Mouse (Mus musculus) stomach, embryonic 15.5 days (tissue): ENCODE data around the gene Grin3b. TPM values are rescaled to one million over a fixed set of nuclear protein-coding genes. Genes with fewer than 3 reads are reported as not detected.

Source experiments
- ATAC-seq: fragments of 200-750 bp; cut with Nextera tagmentation; 2 replicates; pipeline ENCODE4 v1.8.0; 2017; ENCODE audit warnings: low read depth, moderate number of reproducible peaks, moderate TSS enrichment; ENCODE audit not compliant: insufficient read depth, low FRiP score
- H3K27ac ChIP-seq: fragments of 300-500 bp; sonication (generic); 2 replicates; pipeline ENCODE4 v1.5.1; 2015; ENCODE audit warnings: mild to moderate bottlenecking, inconsistent platforms
- H3K27me3 ChIP-seq: fragments of 300-500 bp; sonication (generic); replicated peaks from 2 replicates; pipeline ENCODE4 v1.6.1; 2015; ENCODE audit warnings: inconsistent platforms
- H3K36me3 ChIP-seq: fragments of 300-500 bp; sonication (generic); 2 replicates; pipeline ENCODE4 v1.6.1; 2015; ENCODE audit warnings: inconsistent platforms
- H3K4me1 ChIP-seq: fragments of 300-500 bp; sonication (generic); 2 replicates; pipeline ENCODE4 v1.6.1; 2015; ENCODE audit warnings: inconsistent platforms
- H3K4me2 ChIP-seq: fragments of 300-500 bp; sonication (generic); 2 replicates; pipeline ENCODE4 v1.6.1; 2015; ENCODE audit warnings: mild to moderate bottlenecking, inconsistent platforms
- H3K4me3 ChIP-seq: fragments of 300-500 bp; sonication (generic); replicated peaks from 2 replicates; pipeline ENCODE4 v1.5.1; 2015; ENCODE audit warnings: inconsistent platforms
- H3K9ac ChIP-seq: fragments of 300-500 bp; sonication (generic); 2 replicates; pipeline ENCODE4 v1.6.1; 2015; ENCODE audit warnings: inconsistent platforms
- H3K9me3 ChIP-seq: fragments of 300-500 bp; sonication (generic); 2 replicates; pipeline ENCODE4 v1.6.1; 2016; ENCODE audit warnings: inconsistent platforms
- WGBS: fragments of 180-500 bp; shearing (Covaris S2); methylation state at CpG from one replicate; pipeline ENCODE4 v1.1.7; 2015; 5-methylcytosine and 5-hydroxymethylcytosine counted together
- polyA plus RNA-seq: library from polyadenylated mRNA; unstranded; fragments of >200 nt; fragmentation: Nextera tagmentation; extraction: Ambion mirVana; gene quantifications from 2 replicates; pipeline ENCODE4 v1.2.1, GENCODE M21; 2015

The Grin3b gene
- polyA plus RNA-seq, 1 experiment from 2014 or later: 0.27 TPM

- H3K9me3 ChIP-seq: no peaks in the 10 kb centered on the region; the same call in 1 of the 2 replicates
- peaks cover 21% of the 10 kb centered on the region; the same call in 1 of the 2 replicates for H3K27me3 ChIP-seq
- no peak for ATAC-seq
- 54% methylated on average over 14 of the region's 14 CpGs for WGBS
- H3K4me3 ChIP-seq: no peak overlapping the region
- no peak overlapping the region for H3K9ac ChIP-seq
- H3K4me1 ChIP-seq: peaks cover 16% of the 10 kb centered on the region
- H3K4me2 ChIP-seq: no peak overlapping the region
- peaks cover 34% of the 10 kb centered on the region for H3K36me3 ChIP-seq
- H3K27ac ChIP-seq: no peak overlapping the region
These were observed 2.3 kb downstream of the Grin3b start for GRCm38 (mm10) chr10:79972831-79973230.

- Histone ChIP-seq H3K4me1 (peaks cover 10% of the 10 kb centered on the region), H3K4me2 (no peak overlapping the region), H3K27me3 (peaks cover 21% of the 10 kb centered on the region; the same call in 1 of the 2 replicates), H3K9ac (no peak overlapping the region), H3K36me3 (peaks cover 40% of the 10 kb centered on the region), H3K9me3 (no peaks in the 10 kb centered on the region; the same call in 1 of the 2 replicates), H3K4me3 (no peak overlapping the region), H3K27ac (no peak overlapping the region)
- WGBS: 89% methylated on average over 21 of the region's 21 CpGs
- ATAC-seq: no peak
These were observed 3.6 kb downstream of the Grin3b start for GRCm38 (mm10) chr10:79974087-79974486.

GRCm38 (mm10) chr10:79974668-79975067 lies 4.2 kb downstream of the Grin3b start:
- H3K36me3 ChIP-seq: peaks cover 44% of the 10 kb centered on the region

GRCm38 (mm10) chr10:79976071-79976721 lies 5.7 kb downstream of the Grin3b start:
- Histone ChIP-seq H3K27ac (no peak overlapping the region), H3K4me1 (peaks cover 2% of the 10 kb centered on the region; the same call in 1 of the 2 replicates), H3K9me3 (no peaks in the 10 kb centered on the region; the same call in 1 of the 2 replicates), H3K4me3 (no peak overlapping the region), H3K36me3 (peaks cover 44% of the 10 kb centered on the region), H3K9ac (no peak overlapping the region), H3K27me3 (peaks cover 11% of the 10 kb centered on the region; the same call in 1 of the 2 replicates), H3K4me2 (no peak overlapping the region)
- no peak for ATAC-seq
- WGBS: 85% methylated on average over 28 of the region's 28 CpGs

More at GRCm38 (mm10) chr10:79974668-79975067, 4.2 kb downstream of the Grin3b start:
- H3K4me3 ChIP-seq: no peak overlapping the region
- H3K4me2 ChIP-seq: no peak overlapping the region
- peaks cover 10% of the 10 kb centered on the region for H3K4me1 ChIP-seq
- H3K27ac ChIP-seq: no peak overlapping the region
- H3K9me3 ChIP-seq: no peaks in the 10 kb centered on the region; the same call in 1 of the 2 replicates
- H3K27me3 ChIP-seq: peaks cover 21% of the 10 kb centered on the region; the same call in 1 of the 2 replicates
- ATAC-seq: no peak
- H3K9ac ChIP-seq: no peak overlapping the region
- 87% methylated on average over 8 of the region's 8 CpGs for WGBS

GRCm38 (mm10) chr10:79976722-79977107 lies 6.2 kb downstream of the Grin3b start:
- Histone ChIP-seq H3K27me3 (peaks cover 7% of the 10 kb centered on the region; the same call in 1 of the 2 replicates), H3K9ac (no peak overlapping the region), H3K36me3 (peaks cover 48% of the 10 kb centered on the region), H3K4me2 (no peak overlapping the region), H3K4me1 (no peaks in the 10 kb centered on the region), H3K27ac (no peak overlapping the region), H3K9me3 (no peaks in the 10 kb centered on the region; the same call in 1 of the 2 replicates), H3K4me3 (no peak overlapping the region)
- 75% methylated on average over 34 of the region's 36 CpGs for WGBS
- no peak for ATAC-seq

GRCm38 (mm10) chr10:79977324-79977723 lies 6.8 kb downstream of the Grin3b start:
- no peaks in the 10 kb centered on the region; the same call in 1 of the 2 replicates for H3K9me3 ChIP-seq
- H3K27ac ChIP-seq: no peak overlapping the region
- peaks cover 48% of the 10 kb centered on the region for H3K36me3 ChIP-seq
- no peak overlapping the region for H3K4me2 ChIP-seq
- no peak overlapping the region for H3K4me3 ChIP-seq
- peaks cover under 1% of the 10 kb centered on the region; the same call in 1 of the 2 replicates for H3K27me3 ChIP-seq
- H3K4me1 ChIP-seq: peaks cover under 1% of the 10 kb centered on the region
- H3K9ac ChIP-seq: no peak overlapping the region
- WGBS: 90% methylated on average over 28 of the region's 28 CpGs
- no peak for ATAC-seq

GRCm38 (mm10) chr10:79978061-79978460 lies 7.5 kb downstream of the Grin3b start:
- H3K4me2 ChIP-seq: no peak overlapping the region
- no peak for ATAC-seq
- peaks cover 48% of the 10 kb centered on the region for H3K36me3 ChIP-seq
- H3K27me3 ChIP-seq: no peaks in the 10 kb centered on the region; the same call in 1 of the 2 replicates
- H3K9me3 ChIP-seq: no peaks in the 10 kb centered on the region; the same call in 1 of the 2 replicates
- peaks cover 8% of the 10 kb centered on the region for H3K4me1 ChIP-seq
- no peak overlapping the region for H3K27ac ChIP-seq
- no peak overlapping the region for H3K4me3 ChIP-seq
- H3K9ac ChIP-seq: no peak overlapping the region
- WGBS: 96% methylated on average over 21 of the region's 21 CpGs

GRCm38 (mm10) chr10:79979401-79980155 lies 9.1 kb downstream of the Grin3b start:
- Histone ChIP-seq H3K27ac (no peak overlapping the region), H3K27me3 (no peaks in the 10 kb centered on the region), H3K4me2 (no peak overlapping the region), H3K9me3 (no peaks in the 10 kb centered on the region; the same call in 1 of the 2 replicates), H3K36me3 (peaks cover 45% of the 10 kb centered on the region), H3K9ac (no peak overlapping the region), H3K4me1 (peaks cover 14% of the 10 kb centered on the region), H3K4me3 (no peak overlapping the region)
- 94% methylated on average over 22 of the region's 22 CpGs for WGBS
- no peak for ATAC-seq

- peaks cover 39% of the 10 kb centered on the region for H3K4me1 ChIP-seq
- H3K27me3 ChIP-seq: no peaks in the 10 kb centered on the region
- no peak for ATAC-seq
- H3K9me3 ChIP-seq: no peaks in the 10 kb centered on the region
- H3K27ac ChIP-seq: peak overlapping the region; percentile 99; the same call in 1 of the 2 replicates
- H3K4me2 ChIP-seq: peak overlapping the region; percentile 85
- H3K4me3 ChIP-seq: peak overlapping the region; percentile 73
- H3K9ac ChIP-seq: peak overlapping the region; percentile 84
- WGBS: 77% methylated on average over 5 of the region's 5 CpGs
- peaks cover 17% of the 10 kb centered on the region for H3K36me3 ChIP-seq
These were observed 12.7 kb downstream of the Grin3b start for GRCm38 (mm10) chr10:79983205-79983604.

- H3K27me3 ChIP-seq: no peaks in the 10 kb centered on the region
- H3K36me3 ChIP-seq: peaks cover 12% of the 10 kb centered on the region
- peak overlapping the region; percentile 99 for H3K27ac ChIP-seq
- H3K4me2 ChIP-seq: peak overlapping the region; percentile 85
- H3K9me3 ChIP-seq: no peaks in the 10 kb centered on the region
- peak overlapping the region; percentile 73 for H3K4me3 ChIP-seq
- WGBS: under 1% methylated on average over 21 of the region's 21 CpGs
- peaks cover 39% of the 10 kb centered on the region for H3K4me1 ChIP-seq
- no peak for ATAC-seq
- peak overlapping the region; percentile 84 for H3K9ac ChIP-seq
These were observed 13.2 kb downstream of the Grin3b start for GRCm38 (mm10) chr10:79983670-79984069.

GRCm38 (mm10) chr10:79984195-79984816 lies 13.8 kb downstream of the Grin3b start, which contains the start of gene Tmem259:
Gene Tmem259, minus strand, starts transcription at chr10:79984330.
- Histone ChIP-seq H3K9me3 (no peaks in the 10 kb centered on the region), H3K27me3 (no peaks in the 10 kb centered on the region), H3K36me3 (peaks cover 6% of the 10 kb centered on the region), H3K9ac (peak within 1 kb of the TSS; percentile 84), H3K4me1 (peaks cover 41% of the 10 kb centered on the region), H3K4me2 (peak within 1 kb of the TSS; percentile 85), H3K27ac (peak within 1 kb of the TSS; percentile 99), H3K4me3 (peak within 1 kb of the TSS; percentile 73)
- under 1% methylated on average over 49 of the region's 49 CpGs for WGBS
- peak; percentile 74 for ATAC-seq
